8 mouse cellular contexts compared by ENCODE assay signal in genomic region chr1:180365983-180366811, GRCm38 (mm10). TPM values are rescaled to one million over a fixed set of nuclear protein-coding genes. Genes with fewer than 3 reads are reported as not detected.
DNase-seq lines count a peak whose midpoint lies in the region; ATAC-seq and TF ChIP-seq lines count a peak whose summit lies in the region.

No protein-coding gene starts in this region.

- no peaks in the 10 kb centered on the region for H3K36me3 ChIP-seq in hindbrain, postnatal 0 days (ENCODE audit: insufficient read depth, low read length)

- peak overlapping the region; percentile 50 for H3K4me3 ChIP-seq in left cerebral cortex, adult 2 months
- H3K4me3 ChIP-seq in hindbrain, postnatal 0 days (ENCODE audit: low read length) = no peak overlapping the region

- 50% methylated on average over 18 of the region's 18 CpGs for WGBS in hindbrain, postnatal 0 days

- peak overlapping the region; percentile 96 for H3K27ac ChIP-seq in left cerebral cortex, adult 2 months
- H3K27ac ChIP-seq in hindbrain, postnatal 0 days = peak overlapping the region; percentile 86

- peak overlapping the region; percentile 54 for H3K4me2 ChIP-seq in hindbrain, postnatal 0 days (ENCODE audit: low read depth, low read length)

- peaks cover 28% of the 10 kb centered on the region for H3K4me1 ChIP-seq in hindbrain, postnatal 0 days (ENCODE audit: insufficient read depth, low read length)

- peak overlapping the region; percentile 46; the same call in 1 of the 2 replicates for H3K9ac ChIP-seq in hindbrain, postnatal 0 days (replicated peaks; ENCODE audit: low read length)

- H3K9me3 ChIP-seq in hindbrain, postnatal 0 days (ENCODE audit: low read length) = no peaks in the 10 kb centered on the region

- no peak for TF ChIP-seq CTCF in left cerebral cortex, adult 2 months (IDR thresholded peaks at IDR 0.05)
- TF ChIP-seq CTCF in hindbrain, postnatal 0 days (IDR thresholded peaks at IDR 0.05; ENCODE audit: low read depth) = no peak

- ATAC-seq in hindbrain, postnatal 0 days = no peak

- no peaks in the 10 kb centered on the region for H3K27me3 ChIP-seq in hindbrain, postnatal 0 days (ENCODE audit: insufficient read depth, low read length)

- intact Hi-C loops in left cerebral cortex, adult 2 months (cut with DNase I) = loop anchor here (2.0 kb wide), 2 partner anchors 21 to 33 kb away; no protein-coding TSS in a partner anchor

- DNase-seq in left cerebral cortex, adult 2 months (ENCODE audit: extremely low spot score in 1 of 2, low spot score in 2 of 2) = no peak
- DNase-seq in left cerebral cortex, adult 9 months (ENCODE audit: low spot score in 2 of 2) = no peak
- peak; percentile 79 for DNase-seq in cerebellum, adult 9-10 months
- DNase-seq in hindbrain, postnatal 0 days (ENCODE audit: low spot score) = peak; percentile 34
- DNase-seq in natural killer cell, adult 2 months (ENCODE audit: low spot score in 2 of 2) = peak; percentile 41 to 46
- no peak for DNase-seq in MN1 (ENCODE audit: low spot score)
- DNase-seq in spleen, adult 12 weeks (ENCODE audit: low spot score) = no peak
- DNase-seq in adrenal gland, adult 18-20 months (ENCODE audit: low spot score in 2 of 2) = no peak

RNA-seq across cellular contexts. Expression of gene Itpkb, which starts 35.9 kb away (rescaled TPM):
- total RNA-seq in left cerebral cortex, adult 2 months (2021) = 10 to 100 TPM; 17.9 to 18.2 TPM
- total RNA-seq in hindbrain, postnatal 0 days (2014; rRNA removed) = 16.9 and 19.0 TPM in 2 replicates
- polyA plus RNA-seq in hindbrain, postnatal 0 days (2015; fragmentation: Nextera tagmentation; extraction: Ambion mirVana) = 4.1 and 4.8 TPM in 2 replicates
- 10 to 100 TPM; 49.3 to 58.6 TPM for total RNA-seq in adrenal gland, adult 18-20 months (2021)

Comparison
In these comparisons a context has a peak if more than half of its experiments do, and no peak if none do; other contexts are left out.
1. DNase-seq: peak in cerebellum, adult 9-10 months (single experiment), hindbrain, postnatal 0 days (single experiment) and natural killer cell, adult 2 months (2 of 2); none in left cerebral cortex, adult 2 months (0 of 2), left cerebral cortex, adult 9 months (0 of 2), MN1 (single experiment), spleen, adult 12 weeks (single experiment) and adrenal gland, adult 18-20 months (0 of 2).